Mouse (Mus musculus): Measurements from ENCODE around the gene Ube2j2. TPM values are rescaled to one million over a fixed set of nuclear protein-coding genes. Genes with fewer than 3 reads are reported as not detected.

Ube2j2 gene
- total RNA-seq, 2 experiments from 2014 or later = 75.2 to 78.9 TPM

GRCm38 (mm10) chr4:155962167-155962971 lies 18.7 kb downstream of the Ube2j2 start, which contains the start of gene C1qtnf12:
TSS of gene C1qtnf12 (plus strand) at chr4:155962318.
- DNase-seq (ENCODE audit: low spot score in 2 of 2) = peak in 1 of 2 experiments; percentile 22

GRCm38 (mm10) chr4:155963106-155963505 lies 19.5 kb downstream of the Ube2j2 start:
- no peak for DNase-seq (ENCODE audit: low spot score in 2 of 2)

GRCm38 (mm10) chr4:155964396-155964795 lies 20.8 kb downstream of the Ube2j2 start:
- no peak for DNase-seq (ENCODE audit: low spot score in 2 of 2)

GRCm38 (mm10) chr4:155969043-155969653 lies 25.5 kb downstream of the Ube2j2 start:
- DNase-seq (ENCODE audit: low spot score in 2 of 2) = no peak

- DNase-seq (ENCODE audit: low spot score in 2 of 2) = no peak
Observed at GRCm38 (mm10) chr4:155970286-155970685, 26.7 kb downstream of the Ube2j2 start.

GRCm38 (mm10) chr4:155972651-155973050 lies 29.0 kb downstream of the Ube2j2 start:
- DNase-seq (ENCODE audit: low spot score in 2 of 2) = no peak

GRCm38 (mm10) chr4:155973239-155973638 lies 29.6 kb downstream of the Ube2j2 start:
- DNase-seq (ENCODE audit: low spot score in 2 of 2) = no peak

GRCm38 (mm10) chr4:155981436-155982082 lies 37.9 kb downstream of the Ube2j2 start:
- DNase-seq (ENCODE audit: low spot score in 2 of 2) = no peak

- DNase-seq (ENCODE audit: low spot score in 2 of 2) = no peak
Observed at GRCm38 (mm10) chr4:155983788-155984187, 40.2 kb downstream of the Ube2j2 start.

- no peak for DNase-seq (ENCODE audit: low spot score in 2 of 2)
Observed at GRCm38 (mm10) chr4:155991211-155991907, 47.7 kb downstream of the Ube2j2 start.

GRCm38 (mm10) chr4:155991908-155992230 lies 48.2 kb downstream of the Ube2j2 start:
- no peak for DNase-seq (ENCODE audit: low spot score in 2 of 2)

- DNase-seq (ENCODE audit: low spot score in 2 of 2) = peak; percentile 86 to 93
Observed at GRCm38 (mm10) chr4:155992241-155992905, 48.7 kb downstream of the Ube2j2 start, which contains the start of the genes B3galt6 and Sdf4. TSS of gene B3galt6 (minus strand) at chr4:155992649. TSS of gene Sdf4 (plus strand) at chr4:155992872.

GRCm38 (mm10) chr4:155992906-155993547 lies 49.4 kb downstream of the Ube2j2 start:
- DNase-seq (ENCODE audit: low spot score in 2 of 2) = peak; percentile 97 to 99

- DNase-seq (ENCODE audit: low spot score in 2 of 2) = no peak
Observed at GRCm38 (mm10) chr4:155993606-155994005, 50.0 kb downstream of the Ube2j2 start.

- no peak for DNase-seq (ENCODE audit: low spot score in 2 of 2)
Observed at GRCm38 (mm10) chr4:156004109-156004508, 60.5 kb downstream of the Ube2j2 start.

GRCm38 (mm10) chr4:156008369-156008768 lies 64.7 kb downstream of the Ube2j2 start:
- no peak for DNase-seq (ENCODE audit: low spot score in 2 of 2)

All from layer of hippocampus, postnatal 14 days (tissue).